Mouse (Mus musculus) heart, adult 2 months (tissue): ENCODE results near the gene Slc35b3. TPM values are rescaled to one million over a fixed set of nuclear protein-coding genes. Genes with fewer than 3 reads are reported as not detected.
A peak's percentile ranks its signal among the peaks of the same experiment; 100 is the strongest.

Experiments
- DNase-seq, 2 experiments: peaks; one replicate each; pipeline ENCODE4 v3.0.0; 2021
- H3K27ac ChIP-seq: fragments of 200-600 bp; 2 replicates; pipeline ENCODE4 v1.8.1; 2022
- H3K27me3 ChIP-seq: fragments of 200-500 bp; 2 replicates; pipeline ENCODE4 v1.6.1; 2012; ENCODE audit warnings: mild to moderate bottlenecking, low read length, inconsistent platforms, mixed read lengths; ENCODE audit not compliant: control insufficient read depth, insufficient read depth
- H3K36me3 ChIP-seq: fragments of 200-500 bp; 2 replicates; pipeline ENCODE4 v1.6.1; 2012; ENCODE audit warnings: low read length, inconsistent platforms; ENCODE audit not compliant: control insufficient read depth, insufficient read depth
- H3K4me1 ChIP-seq: fragments of 200-500 bp; 2 replicates; pipeline ENCODE4 v1.6.1; 2011; ENCODE audit warnings: low read length; ENCODE audit not compliant: control insufficient read depth, insufficient read depth
- H3K4me3 ChIP-seq: fragments of 200-600 bp; 2 replicates; pipeline ENCODE4 v1.8.1; 2022
- H3K79me2 ChIP-seq: fragments of 200-500 bp; replicated peaks from 2 replicates; pipeline ENCODE4 v1.6.1; 2012; ENCODE audit warnings: mild to moderate bottlenecking, inconsistent platforms, low read length, moderate library complexity, mixed read lengths; ENCODE audit not compliant: control insufficient read depth, insufficient read depth
- H3K9ac ChIP-seq: fragments of 200-500 bp; 2 replicates; pipeline ENCODE4 v1.6.1; 2012; ENCODE audit warnings: low read depth, mild to moderate bottlenecking, control low read depth, inconsistent platforms, low read length, mixed read lengths
- CTCF ChIP-seq: fragments of 200-600 bp; IDR thresholded peaks from 2 replicates; pipeline ENCODE4 v1.8.1; 2022; ENCODE audit warnings: antibody characterized with exemption, mild to moderate bottlenecking, moderate library complexity
- EP300 ChIP-seq: fragments of 200-500 bp; IDR thresholded peaks from 2 replicates; pipeline ENCODE4 v1.6.1; 2011; ENCODE audit warnings: low read depth, low read length, control low read depth; ENCODE audit not compliant: insufficient read depth
- POLR2A ChIP-seq: fragments of 200-500 bp; IDR thresholded peaks from 2 replicates; pipeline ENCODE4 v1.6.1; 2011; ENCODE audit warnings: mild to moderate bottlenecking, low read depth, low read length, control low read depth; ENCODE audit not compliant: insufficient read depth
- WGBS: fragments of 180-500 bp; shearing (Covaris S2); methylation state at CpG from one replicate; pipeline ENCODE4 v1.1.7; 2018; 5-methylcytosine and 5-hydroxymethylcytosine counted together
- intact Hi-C: fragments of 180-260 bp; cut with DNase I; formaldehyde crosslinking; loops from one replicate; pipeline ENCODE4 v1.15.1; 2025
- polyA plus RNA-seq: library from polyadenylated mRNA; depleted of rRNA; stranded (reverse); fragments of >200 nt; gene quantifications from 2 replicates; pipeline ENCODE4 v1.2.3, GENCODE M21; 2012
- total RNA-seq, 2 experiments: library from RNA; stranded (reverse); gene quantifications; 2 replicates each; pipeline ENCODE4 v1.2.3; 2021

Slc35b3 gene
- total and polyA plus RNA-seq, 3 experiments = 3.5 to 5.3 (median 4.8) TPM

DNA sequence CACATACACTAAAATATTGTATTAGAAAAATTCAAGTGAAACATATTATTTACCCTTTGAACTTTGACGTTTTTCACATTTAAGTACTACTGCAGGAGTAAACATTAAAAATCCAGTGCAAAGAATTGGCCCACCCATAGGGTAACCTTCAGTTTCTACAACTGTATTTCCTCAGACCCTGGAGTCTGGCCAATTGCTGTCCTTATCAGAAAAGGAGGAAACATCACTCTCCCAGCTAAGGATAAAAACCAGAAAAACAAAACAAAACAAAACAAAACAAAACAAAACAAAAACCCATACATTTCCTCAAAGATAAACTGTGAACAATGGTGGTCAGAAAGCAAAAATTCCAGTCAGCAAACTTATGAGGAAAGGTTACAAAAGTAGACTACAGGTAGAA, 14.9 kb downstream of the Slc35b3 start:
- Histone ChIP-seq H3K27ac (peak overlapping the region; percentile 1; the same call in 1 of the 2 replicates), H3K27me3 (no peaks in the 10 kb centered on the region), H3K4me3 (no peak overlapping the region), H3K36me3 (peaks cover 21% of the 10 kb centered on the region), H3K79me2 (no peaks in the 10 kb centered on the region), H3K4me1 (peaks cover 6% of the 10 kb centered on the region), H3K9ac (no peak overlapping the region)
- intact Hi-C loops = no loop called here
- no peak for DNase-seq
- 26% methylated on average over 1 of the region's 1 CpGs for WGBS
- no peak for TF ChIP-seq CTCF
- no peak for TF ChIP-seq EP300
- no peak for TF ChIP-seq POLR2A

GRCm38 (mm10) chr13:38944951-38945350, 15.7 kb downstream of the Slc35b3 start:
- H3K4me3 ChIP-seq = no peak overlapping the region
- 71% methylated on average over 6 of the region's 6 CpGs for WGBS
- no peak overlapping the region for H3K9ac ChIP-seq
- TF ChIP-seq POLR2A (no peak), EP300 (no peak), CTCF (no peak)
- no peak for DNase-seq
- peaks cover 16% of the 10 kb centered on the region for H3K36me3 ChIP-seq
- H3K4me1 ChIP-seq = peaks cover 6% of the 10 kb centered on the region
- no peaks in the 10 kb centered on the region for H3K79me2 ChIP-seq
- intact Hi-C loops = no loop called here
- no peak overlapping the region for H3K27ac ChIP-seq
- no peaks in the 10 kb centered on the region for H3K27me3 ChIP-seq

DNA sequence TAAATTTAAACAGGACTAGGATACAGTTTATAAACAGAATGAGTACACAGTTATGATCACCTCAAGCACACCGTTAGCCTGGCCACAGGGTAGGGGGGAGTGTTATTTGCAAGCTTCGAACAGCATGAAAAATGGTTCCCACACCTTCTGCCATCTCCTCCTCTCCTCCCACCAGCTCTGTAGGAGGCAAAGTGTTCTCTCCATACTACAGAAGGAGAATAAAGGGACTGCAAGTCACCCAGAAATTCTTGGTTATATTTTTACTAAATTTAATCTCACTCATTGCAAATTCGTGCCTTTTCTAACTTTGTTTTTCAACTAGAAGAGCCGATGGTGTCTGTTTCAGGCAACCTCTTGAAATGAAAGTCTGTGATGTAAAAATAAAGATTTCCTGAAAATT, 18.9 kb downstream of the Slc35b3 start:
- H3K36me3 ChIP-seq = peaks cover 12% of the 10 kb centered on the region
- H3K27me3 ChIP-seq = no peaks in the 10 kb centered on the region
- H3K79me2 ChIP-seq = no peaks in the 10 kb centered on the region
- intact Hi-C loops = no loop called here
- WGBS = 88% methylated on average over 4 of the region's 4 CpGs
- no peak for DNase-seq
- TF ChIP-seq EP300 (no peak), CTCF (no peak), POLR2A (no peak)
- H3K27ac ChIP-seq = no peak overlapping the region
- no peak overlapping the region for H3K4me3 ChIP-seq
- H3K4me1 ChIP-seq = peaks cover 6% of the 10 kb centered on the region
- H3K9ac ChIP-seq = no peak overlapping the region

GRCm38 (mm10) chr13:38941280-38941679, 19.4 kb downstream of the Slc35b3 start:
- Histone ChIP-seq H3K79me2 (no peaks in the 10 kb centered on the region), H3K9ac (no peak overlapping the region), H3K4me1 (peaks cover 2% of the 10 kb centered on the region), H3K36me3 (peaks cover 8% of the 10 kb centered on the region), H3K27me3 (no peaks in the 10 kb centered on the region), H3K27ac (no peak overlapping the region), H3K4me3 (no peak overlapping the region)
- TF ChIP-seq EP300 = no peak
- TF ChIP-seq POLR2A = no peak
- TF ChIP-seq CTCF = no peak
- WGBS = 87% methylated on average over 19 of the region's 19 CpGs
- intact Hi-C loops = no loop called here
- DNase-seq = no peak

GRCm38 (mm10) chr13:38938433-38938832, 22.2 kb downstream of the Slc35b3 start:
- Histone ChIP-seq H3K27me3 (no peaks in the 10 kb centered on the region), H3K4me1 (no peaks in the 10 kb centered on the region), H3K36me3 (peaks cover 2% of the 10 kb centered on the region; the same call in 1 of the 2 replicates), H3K79me2 (no peaks in the 10 kb centered on the region), H3K9ac (no peak overlapping the region), H3K4me3 (no peak overlapping the region), H3K27ac (no peak overlapping the region)
- DNase-seq = no peak
- WGBS = 77% methylated on average over 2 of the region's 2 CpGs
- TF ChIP-seq CTCF (no peak), POLR2A (no peak), EP300 (no peak)
- intact Hi-C loops = no loop called here

DNA sequence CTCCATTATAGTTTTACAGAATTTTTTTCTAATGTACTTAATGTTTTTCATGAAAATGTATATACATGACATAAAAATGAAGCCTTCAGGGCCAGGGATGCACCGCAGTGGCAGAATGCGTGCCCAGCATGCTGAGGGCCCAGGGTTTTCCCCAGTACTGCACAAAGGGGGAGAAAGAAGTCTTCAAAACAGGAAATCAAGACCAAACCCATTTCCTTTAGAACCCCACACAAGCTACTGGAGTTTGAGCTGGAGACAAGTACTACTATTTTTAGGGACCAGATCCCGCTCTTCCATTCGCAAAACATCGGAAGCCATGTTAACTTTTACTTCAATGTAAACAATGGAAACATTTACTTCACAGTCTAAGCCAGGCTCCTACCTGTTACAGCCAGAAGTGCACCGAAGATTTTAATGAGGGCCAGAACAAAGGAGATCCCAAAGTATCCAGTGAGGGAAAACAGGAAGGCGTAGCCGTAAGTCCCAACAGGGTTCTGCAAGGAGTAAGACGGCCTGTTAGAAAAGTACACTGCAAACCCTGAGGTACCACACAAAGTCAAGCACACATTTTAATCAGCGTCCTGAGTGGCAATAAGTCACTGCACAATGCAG, 23.7 kb downstream of the Slc35b3 start:
- Histone ChIP-seq H3K27me3 (no peaks in the 10 kb centered on the region), H3K36me3 (peaks cover 2% of the 10 kb centered on the region; the same call in 1 of the 2 replicates), H3K4me1 (no peaks in the 10 kb centered on the region), H3K79me2 (no peaks in the 10 kb centered on the region), H3K9ac (no peak overlapping the region), H3K4me3 (no peak overlapping the region), H3K27ac (no peak overlapping the region)
- intact Hi-C loops = no loop called here
- no peak for DNase-seq
- WGBS = 57% methylated on average over 10 of the region's 10 CpGs
- TF ChIP-seq CTCF = no peak
- TF ChIP-seq EP300 = no peak
- no peak for TF ChIP-seq POLR2A
